Mouse (Mus musculus) right cerebral cortex, postnatal 10 days (tissue): ENCODE measurements around the gene Pnkp.

Experiments
- DNase-seq, 2 experiments: peaks; one replicate each; pipeline ENCODE4 v3.0.0; 2021; ENCODE audit warnings: low spot score in 2 of 2

Pnkp gene

DNA sequence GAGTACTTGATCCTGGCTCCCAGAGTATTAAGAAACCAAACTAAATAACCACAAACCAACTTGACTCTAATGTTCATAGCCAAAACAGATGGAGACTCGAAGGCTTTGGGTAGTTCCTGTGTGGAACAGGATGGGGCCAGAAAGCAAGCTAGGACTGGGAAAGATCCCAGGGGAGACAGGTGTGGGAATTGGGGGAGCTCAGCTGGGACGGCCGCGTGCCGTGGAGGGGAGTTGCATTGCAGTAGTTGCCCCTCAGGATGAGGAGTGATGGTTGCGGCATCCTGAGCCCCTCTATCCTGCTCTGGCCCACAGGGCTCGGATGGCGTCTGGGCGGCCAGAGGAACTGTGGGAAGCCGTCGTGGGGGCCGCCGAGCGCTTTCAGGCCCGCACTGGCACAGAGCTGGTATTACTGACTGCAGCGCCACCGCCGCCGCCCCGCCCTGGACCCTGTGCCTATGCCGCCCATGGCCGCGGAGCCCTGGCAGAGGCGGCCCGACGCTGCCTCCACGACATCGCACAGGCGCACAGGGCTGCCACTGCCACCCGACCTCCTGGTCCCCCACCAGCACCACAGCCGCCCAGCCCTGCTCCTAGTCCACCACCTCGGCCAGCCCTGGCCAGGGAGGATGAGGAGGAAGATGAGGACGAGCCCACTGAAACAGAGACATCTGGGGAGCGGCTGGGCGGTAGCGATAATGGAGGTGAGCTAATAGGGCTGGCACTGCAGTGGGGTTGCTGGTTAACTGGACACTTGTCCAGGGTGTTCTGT lies 4.5 kb upstream of the Pnkp start:
- DNase-seq, result no peak

DNA sequence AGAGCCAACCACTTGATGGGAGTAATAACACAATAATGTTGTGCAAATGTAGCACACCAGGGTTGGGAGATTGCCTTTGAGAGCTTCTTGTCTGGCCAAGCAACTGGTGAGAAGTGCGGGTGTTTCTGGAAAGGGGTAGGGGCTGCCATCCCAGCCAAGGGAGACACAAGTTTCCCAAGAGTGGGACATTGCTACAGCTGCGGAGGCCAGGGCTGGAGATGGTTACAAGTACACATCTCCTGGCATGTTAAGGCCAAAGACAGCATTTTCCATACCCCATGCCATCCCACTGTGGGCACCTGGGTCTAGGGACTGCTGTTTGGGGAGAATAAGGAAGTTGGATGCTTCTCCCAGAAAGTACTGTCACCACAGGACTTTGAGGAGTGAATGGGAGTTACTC lies 3.9 kb upstream of the Pnkp start:
- no peak for DNase-seq

DNA sequence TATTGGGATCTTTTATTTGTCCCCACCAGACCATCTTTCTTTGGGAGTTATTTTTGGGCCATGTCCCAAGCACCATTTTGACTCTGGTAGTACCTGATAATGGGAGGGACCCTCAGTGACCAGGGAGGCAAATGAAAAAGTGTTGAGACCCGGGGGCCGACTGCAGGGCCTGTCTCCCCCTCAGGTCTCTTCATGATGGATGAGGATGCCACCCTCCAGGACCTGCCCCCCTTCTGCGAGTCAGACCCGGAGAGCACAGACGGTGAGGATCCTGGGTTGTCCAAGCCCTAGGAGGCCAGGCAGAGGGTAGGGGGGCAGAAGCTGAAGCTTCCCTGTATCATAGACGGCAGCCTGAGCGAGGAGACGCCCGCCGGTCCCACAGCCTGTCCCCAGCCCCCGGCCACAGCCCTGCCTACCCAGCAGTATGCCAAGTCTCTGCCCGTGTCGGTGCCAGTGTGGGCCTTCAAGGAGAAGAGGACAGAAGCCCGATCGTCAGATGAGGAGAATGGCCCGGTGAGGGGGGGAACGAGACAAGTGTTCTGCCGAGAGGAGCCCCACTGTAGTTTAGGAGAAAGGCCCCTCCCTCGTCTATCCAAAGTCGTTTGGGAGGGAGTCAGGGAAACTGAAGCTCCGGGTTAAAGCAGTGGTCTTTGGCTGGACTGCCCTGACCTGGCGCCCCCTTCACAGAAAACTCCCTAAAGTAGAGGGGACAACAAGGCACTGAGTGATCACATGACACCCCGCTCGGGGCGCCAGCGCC lies 3.2 kb upstream of the Pnkp start:
- DNase-seq, result no peak

DNA sequence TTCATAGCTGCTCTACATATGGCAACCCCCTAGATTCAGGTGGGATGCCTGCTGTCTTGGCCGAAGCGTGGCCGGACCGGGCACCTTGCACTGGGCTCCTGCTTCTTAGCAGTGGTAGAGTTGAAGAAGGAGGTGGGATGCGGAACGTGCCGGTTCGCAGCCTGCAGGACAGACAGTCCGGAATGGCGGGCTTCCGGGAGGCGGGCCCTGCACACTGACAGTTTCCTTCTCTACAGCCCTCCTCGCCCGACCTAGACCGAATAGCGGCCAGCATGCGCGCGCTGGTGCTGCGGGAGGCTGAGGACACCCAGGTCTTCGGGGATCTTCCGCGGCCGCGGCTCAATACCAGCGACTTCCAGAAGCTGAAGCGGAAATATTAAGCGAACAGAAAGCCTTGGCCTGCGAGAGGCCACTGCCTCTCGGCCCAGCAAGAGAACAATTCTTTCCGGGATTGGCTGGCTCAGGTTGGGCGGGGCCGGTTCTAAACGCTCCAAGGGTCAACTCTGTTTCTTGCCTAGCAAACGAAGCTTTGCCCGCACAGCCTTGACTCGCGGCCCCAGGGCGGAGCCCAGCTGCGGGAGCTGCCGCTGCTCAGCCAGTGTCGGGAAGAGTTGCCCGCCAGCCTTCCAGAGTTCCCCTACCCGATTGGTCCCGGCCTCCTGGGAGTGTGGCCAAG lies 2.4 kb upstream of the Pnkp start:
- peak; percentile 83 to 86 for DNase-seq

DNA sequence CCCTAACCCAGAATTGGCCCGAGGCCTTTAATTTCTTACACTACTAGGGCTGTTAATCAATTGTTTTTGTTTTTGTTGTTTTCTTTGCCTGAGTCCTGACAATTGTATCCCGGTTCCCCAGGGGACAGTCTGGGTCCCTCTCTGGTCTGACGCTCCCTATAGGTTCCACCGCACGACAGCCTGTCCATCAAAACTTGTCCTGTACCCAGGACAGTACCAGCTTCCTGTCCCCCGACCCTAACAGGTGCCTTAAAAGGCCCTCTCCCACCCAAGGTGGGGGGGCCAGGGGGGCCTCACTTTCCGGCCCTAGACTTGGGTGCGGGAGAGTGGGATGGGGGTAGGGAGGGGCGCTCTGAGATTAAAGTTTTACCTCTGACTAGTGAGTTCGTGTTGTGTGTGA lies 1.9 kb upstream of the Pnkp start:
- no peak for DNase-seq

DNA sequence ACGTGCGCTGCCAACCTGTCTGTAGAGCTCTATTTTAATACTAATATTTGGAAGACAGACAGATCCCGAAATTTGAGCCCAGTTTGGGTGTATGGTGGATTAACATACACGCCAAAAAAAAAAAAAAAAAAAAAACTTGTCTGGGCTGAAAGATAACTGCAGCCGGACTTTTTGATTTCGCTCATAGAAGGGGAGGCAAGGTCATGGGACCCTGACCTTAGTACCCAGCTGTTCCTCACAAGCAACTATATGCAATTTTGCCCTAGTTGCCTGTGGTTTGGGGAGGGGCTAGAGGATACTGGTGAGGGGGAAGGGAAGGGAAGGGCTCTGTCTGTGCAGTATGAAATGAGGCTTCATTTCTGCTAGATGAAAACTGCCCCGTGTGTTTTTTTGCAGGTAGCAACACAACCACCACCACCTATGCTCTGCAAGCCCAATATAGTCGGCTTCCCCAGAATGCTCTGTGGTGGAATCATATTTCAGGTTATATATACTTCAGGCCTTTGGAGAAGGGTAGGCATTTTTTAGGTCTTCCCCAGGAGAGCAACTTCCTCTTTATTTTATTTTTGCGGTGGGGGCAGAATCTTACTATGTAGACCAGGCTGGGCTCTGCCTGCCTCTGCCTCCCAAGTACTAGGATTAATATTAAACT lies 548 bp upstream of the Pnkp start:
- DNase-seq, result no peak

DNA sequence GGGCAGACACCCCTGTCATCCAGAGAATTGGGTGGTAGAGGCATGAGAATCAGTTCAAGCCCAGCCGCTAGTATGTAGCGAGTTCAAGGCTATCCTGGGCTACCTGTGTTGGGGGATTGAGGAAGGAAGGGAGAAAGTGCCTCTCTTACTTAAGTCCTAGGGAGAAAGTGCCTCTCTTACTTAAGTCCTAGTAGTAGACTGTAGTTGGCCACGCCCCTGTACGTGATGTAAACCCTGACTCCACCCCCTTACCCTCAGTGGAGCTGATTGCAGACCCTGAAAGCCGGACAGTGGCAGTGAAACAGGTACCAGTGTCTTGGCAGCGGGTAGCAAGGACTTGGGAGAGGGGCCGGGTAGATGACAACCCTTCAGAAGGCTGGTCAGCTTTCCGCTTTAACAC lies 966 bp downstream of the Pnkp start:
- DNase-seq, result no peak

DNA sequence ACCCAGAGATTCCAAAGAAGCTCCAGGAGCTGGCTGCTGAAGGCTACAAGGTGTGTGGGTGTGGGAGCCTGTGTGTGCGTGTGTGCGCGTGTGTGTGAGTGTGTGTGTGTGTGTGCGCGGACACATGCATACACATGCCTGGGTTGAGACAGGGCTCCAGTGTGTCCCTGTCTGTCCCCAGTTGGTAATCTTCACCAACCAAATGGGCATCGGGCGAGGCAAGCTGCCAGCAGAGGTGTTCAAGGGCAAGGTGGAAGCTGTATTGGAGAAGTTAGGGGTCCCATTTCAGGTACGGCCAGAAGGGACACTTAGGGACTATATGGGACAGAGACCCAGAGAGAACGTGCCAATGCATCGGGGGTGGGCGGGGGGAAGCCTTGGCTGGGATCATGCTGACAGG lies 3.0 kb downstream of the Pnkp start:
- no peak for DNase-seq

DNA sequence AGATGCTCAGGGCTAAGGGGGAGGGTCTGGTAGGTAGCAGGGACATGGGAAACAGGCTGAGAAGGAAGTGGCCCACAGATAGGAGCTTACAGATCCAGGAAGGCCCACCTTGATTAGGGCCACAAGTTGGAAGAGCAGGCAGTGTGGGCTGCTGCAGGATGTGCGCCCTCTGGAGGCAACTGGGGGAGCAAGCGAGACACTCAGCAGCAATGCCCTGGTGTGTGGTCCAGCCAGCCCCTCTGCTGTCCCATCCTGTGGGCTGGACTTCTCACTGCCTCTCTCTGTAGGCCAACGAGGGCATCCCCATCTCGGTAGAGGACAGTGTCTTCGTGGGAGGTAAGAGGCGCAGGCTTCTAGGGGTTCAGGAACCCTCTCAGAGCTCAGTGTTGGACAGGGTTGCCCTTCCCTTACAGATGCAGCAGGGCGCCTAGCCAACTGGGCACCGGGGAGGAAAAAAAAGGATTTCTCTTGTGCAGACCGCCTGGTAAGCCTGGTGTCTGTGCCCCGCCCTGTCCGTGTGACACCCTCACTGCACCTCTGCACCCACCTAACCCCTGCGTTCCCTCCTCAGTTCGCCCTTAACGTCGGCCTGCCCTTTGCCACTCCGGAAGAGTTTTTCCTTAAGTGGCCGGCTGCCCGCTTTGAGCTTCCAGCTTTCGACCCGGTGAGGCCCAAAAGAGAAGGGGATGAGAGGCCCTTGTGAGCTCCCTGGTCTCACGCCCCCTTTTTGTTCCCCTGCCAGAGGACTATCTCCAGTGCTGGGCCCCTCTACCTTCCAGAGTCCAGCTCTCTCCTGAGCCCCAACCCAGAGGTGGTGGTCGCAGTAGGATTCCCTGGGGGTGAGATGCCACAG lies 3.9 kb downstream of the Pnkp start:
- peak; percentile 71 to 80 for DNase-seq

DNA sequence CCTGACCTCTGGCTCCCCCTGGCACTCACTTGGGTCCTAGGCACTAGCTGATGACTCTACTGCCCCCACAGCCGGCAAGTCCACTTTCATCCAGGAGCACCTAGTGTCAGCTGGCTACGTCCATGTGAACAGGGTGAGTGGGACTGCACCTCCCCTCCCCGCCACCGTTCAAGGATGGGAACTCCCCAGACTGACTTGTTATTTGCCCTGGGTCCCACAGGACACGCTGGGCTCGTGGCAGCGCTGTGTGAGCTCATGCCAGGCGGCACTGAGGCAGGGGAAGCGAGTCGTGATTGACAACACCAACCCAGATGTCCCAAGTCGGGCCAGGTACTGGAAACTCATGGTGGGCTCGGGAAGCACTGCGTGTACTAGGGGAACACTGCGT lies 4.5 kb downstream of the Pnkp start:
- DNase-seq, result no peak

DNA sequence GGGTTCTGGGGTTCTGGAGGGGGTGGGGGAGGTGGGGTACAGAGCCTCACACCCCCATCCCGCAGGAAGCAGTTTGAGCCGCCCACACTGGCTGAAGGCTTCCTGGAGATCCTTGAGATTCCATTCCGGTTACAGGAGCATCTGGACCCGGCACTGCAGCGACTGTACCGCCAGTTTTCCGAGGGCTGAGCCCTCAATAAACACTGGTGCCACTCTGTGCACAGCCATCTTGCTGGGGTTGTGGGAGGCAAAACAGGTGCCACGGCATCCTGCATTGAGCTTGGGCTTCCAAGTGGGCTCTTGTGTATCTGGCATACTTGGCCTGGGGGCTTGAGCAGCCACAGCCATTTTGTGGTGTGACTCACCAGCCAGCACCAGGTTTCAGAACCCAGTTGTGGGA lies 5.5 kb downstream of the Pnkp start:
- DNase-seq, result no peak

DNA sequence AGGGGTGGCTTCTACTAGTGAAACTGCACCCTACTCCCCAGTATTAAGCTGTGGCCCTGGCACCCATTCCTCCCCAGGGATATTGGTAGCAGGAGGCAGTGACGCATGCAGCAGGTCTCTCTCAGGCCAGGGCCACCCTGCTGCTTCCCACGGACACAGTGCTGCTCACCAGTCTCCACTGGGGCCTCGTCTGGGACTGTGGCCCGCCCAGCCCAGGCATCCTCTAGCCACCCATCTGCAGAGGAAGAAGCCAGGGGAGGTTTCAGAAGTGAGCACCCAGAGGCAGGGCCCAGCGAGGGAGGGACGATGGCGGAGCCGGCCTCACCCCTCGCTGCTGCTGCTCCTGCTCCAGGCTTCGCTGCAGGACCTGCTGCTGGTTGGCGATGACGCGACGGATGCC lies 6.3 kb downstream of the Pnkp start:
- no peak for DNase-seq

DNA sequence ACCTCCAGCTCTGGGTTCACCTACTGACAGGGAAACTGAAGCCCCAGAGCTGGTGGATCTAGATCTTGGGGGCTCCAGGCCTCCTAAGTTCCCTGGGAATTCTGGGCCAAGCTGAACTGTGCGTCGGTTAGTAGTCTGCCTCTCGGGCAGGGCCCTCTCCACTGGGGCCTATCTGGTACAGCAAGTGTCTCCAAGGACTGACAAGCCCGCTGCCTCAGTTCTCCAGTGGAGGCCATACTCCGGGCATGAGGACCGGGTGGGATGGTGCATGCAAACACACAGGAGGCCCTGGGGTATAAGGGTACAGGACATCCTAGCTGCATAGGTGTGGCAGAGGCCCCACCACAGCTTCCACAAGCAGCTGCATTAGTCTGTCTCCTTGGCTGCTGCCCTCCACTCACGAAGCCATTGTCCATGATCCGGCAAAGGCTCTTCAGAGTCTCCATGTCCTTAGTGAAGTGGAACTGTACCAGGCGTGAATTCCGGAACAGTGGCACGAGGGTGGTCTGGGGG lies 7.1 kb downstream of the Pnkp start:
- no peak for DNase-seq

DNA sequence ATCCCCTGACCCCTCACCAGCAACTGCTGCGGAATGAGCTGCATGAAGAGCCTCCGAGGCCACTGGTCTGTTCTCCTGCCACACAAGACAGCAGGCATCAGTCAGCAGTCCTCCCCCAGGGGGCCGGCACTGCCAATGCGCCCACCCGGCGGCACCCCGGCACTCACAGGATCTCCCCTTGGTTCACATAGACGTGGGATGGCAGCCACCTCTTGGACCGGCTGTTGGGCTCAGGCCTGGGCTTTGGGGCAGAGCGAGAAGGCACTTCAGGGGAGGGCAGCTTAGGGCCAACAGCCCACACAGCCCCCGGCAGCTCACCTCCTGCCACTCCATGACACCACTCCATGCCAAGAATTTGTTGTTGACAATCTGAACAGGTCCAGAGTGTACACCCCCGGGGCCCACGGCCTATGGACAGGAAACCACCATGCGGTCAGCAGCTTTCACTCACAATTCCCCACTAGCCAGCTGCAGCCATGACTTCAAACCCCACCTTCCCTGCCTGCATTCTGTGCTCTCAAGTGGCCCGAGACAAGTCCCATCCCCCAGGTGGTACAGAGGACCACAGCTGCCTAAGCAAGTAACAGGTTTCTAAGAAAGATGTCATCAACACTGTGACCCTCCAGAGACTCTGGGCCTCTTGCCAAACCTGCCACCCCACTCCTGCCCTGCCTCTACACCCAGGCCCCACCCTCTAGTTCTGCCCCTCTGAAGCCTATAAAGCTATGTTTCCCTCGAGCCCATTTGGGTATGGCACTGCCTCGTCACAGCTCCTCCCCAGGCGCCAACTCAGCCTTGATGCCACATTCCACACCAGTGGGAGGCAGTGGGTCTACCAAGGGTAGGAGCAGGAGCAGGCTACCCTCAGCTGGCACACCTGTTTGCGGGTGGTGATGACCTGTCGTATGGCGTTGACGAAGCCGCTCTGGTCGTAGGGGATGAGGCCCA lies 7.9 kb downstream of the Pnkp start:
- DNase-seq, result no peak

DNA sequence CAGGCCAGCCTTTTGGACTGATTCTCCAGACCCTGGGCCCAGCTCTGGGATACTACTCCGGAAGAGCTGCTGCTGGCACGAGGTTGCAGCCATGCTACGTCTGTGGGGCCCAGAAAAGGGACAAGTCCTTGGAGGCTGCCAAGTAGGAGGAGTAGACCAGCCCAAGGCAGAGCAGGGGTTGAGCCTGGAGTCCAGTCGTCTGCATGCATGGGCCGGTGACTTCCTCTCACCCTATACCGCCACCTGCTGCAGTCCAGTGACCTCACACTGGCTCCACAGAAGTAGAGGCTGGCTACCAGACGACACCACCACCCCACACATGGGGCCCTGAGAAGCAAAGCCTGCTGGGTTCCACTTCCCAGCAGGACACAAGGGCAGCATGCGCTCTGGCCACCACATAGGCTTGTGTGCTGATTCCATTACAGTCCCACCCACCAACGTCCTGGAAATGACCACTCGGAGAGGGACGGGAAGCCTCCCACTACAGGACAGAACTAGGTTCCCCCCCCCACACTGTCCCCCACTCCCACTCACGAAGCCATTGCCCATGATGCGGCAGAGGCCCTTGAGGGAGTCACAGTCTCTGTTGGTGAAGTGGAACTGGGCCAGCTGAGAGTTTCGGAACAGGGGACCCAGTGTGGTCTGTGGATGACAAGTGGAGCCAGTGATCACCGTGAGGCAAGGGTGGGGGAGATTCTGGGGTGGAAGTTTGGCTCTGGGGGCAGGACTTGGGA lies 9.5 kb downstream of the Pnkp start:
- peak in 1 of 2 experiments; percentile 64 for DNase-seq

DNA sequence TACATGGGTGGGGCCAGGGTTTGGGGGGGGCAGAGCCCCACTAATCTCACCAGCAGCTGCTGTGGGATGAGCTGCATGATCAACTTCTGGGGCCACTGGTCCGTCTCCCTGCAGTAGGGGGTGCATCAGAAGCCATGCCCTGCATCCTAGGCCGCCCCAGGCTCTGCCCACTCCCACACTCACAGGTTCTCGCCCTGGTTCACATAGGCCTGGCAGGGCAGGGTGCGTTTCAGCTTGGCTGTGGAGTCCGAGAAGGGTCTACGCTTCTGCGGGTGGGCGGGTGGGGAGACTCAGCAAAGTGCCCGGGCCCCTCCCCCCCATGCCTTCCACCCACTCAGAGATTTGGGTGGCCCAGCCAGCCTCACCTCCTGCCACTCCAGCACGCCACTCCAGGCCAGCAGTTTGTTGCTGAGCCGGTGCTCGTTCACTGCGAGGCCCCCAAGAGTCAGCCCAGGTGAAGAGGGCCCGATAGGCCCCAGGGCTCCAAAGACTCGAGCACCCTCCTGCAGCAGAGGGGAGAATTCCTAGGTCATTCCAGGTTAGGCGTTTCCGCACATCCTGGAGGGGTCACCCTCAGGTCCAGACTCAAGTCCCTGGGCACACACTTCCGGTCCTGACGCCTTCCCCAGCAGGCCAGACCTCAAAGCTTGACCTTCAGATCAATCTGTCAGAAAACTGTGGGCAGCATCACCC lies 10.2 kb downstream of the Pnkp start:
- no peak for DNase-seq

DNA sequence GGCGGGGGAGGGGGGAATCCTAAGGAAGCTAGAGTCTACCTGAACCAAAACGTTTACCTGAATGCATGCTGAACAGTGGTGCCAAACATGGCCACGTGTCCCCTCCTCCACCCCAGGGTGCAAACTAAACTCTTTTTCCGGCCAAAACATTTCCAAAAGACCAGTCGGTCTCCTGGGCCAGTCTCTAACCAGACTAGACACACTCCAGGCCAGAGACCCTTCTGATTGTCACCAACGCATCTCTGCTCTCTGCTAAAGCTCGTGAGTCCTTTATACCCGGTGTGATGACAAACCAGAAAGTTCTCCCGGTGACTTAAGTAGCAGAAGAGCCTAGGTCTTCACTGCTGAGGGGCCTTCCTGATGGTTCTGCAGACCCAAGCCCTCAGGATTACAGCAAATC lies 10.9 kb downstream of the Pnkp start:
- no peak for DNase-seq

DNA sequence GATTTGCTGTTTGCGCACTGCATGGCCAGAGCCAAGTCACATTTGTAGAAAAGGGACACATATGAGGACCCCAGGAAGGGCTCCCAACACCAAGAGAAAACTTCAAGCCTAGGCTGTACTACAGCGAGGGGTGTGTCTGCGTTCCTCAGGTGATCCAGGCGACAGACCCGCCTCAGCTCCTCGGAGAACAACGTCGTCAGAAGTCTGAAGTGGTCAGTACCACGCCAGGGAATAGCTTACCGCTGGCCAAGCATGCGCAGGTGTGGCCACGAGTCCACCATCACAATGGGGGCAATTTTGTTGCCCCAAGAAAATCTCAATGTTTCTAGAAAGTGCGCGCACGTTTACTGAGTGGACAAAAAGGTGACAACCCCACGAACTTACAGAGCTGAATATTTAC lies 11.5 kb downstream of the Pnkp start:
- peak in 1 of 2 experiments; percentile 45 for DNase-seq
